Mouse (Mus musculus) urinary bladder, postnatal 4 days (tissue): ENCODE measurements around the gene Tat.

ENCODE experiments used
- DNase-seq, 2 experiments: peaks; one replicate each; pipeline ENCODE4 v3.0.0; 2021 to 2022; ENCODE audit warnings: low spot score in 2 of 2

Gene Tat

DNA sequence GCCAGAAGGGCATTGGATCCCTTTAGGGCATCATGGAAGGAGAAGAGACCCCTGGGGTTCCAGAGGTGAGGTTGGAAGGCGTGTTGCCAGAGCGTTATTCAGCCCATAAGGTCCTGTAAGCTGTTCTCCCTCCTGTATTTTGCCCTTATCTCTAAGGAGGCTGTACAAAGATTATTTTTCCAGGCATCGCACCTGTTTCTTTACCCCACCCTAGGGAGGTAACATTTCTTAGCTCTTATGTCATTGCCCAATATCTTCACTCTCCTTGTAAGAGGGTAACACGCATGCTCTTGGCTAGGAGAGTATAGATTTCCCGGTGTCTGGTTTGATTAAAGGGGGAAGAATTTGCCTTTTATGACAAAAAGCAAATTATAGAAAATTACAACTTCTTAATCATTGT lies 49.4 kb downstream of the Tat start, which contains the start of gene Chst4:
TSS of gene Chst4 (minus strand) at position 82 of the 400 bp plus-strand sequence.
- DNase-seq, result no peak

GRCm38 (mm10) chr8:110040509-110040908 lies 50.3 kb downstream of the Tat start:
- DNase-seq, result no peak
